Mouse (Mus musculus) CH12.LX (cell line): ENCODE results near the gene Bcl7b. TPM values are rescaled to one million over a fixed set of nuclear protein-coding genes. Genes with fewer than 3 reads are reported as not detected.

Experiments
- DNase-seq: peaks from one replicate; pipeline ENCODE4 v3.0.0-alpha.2; 2013; ENCODE audit errors: extremely low read depth
- H3K27ac ChIP-seq: 2 replicates; pipeline ENCODE4 v1.5.1; 2012; ENCODE audit warnings: low read depth, mild to moderate bottlenecking, control low read depth, moderate library complexity; ENCODE audit not compliant: insufficient read depth
- H3K27me3 ChIP-seq: replicated peaks from 2 replicates; pipeline ENCODE3; 2012; ENCODE audit warnings: inconsistent platforms
- H3K36me3 ChIP-seq, 2 experiments: replicated peaks in 1 of 2; 2 replicates each; pipeline versions ENCODE3 to v1.6.1; 2012; ENCODE audit warnings: inconsistent platforms in 1 of 2, low read length in 1 of 2, mild to moderate bottlenecking in 1 of 2, mixed read lengths in 1 of 2, moderate library complexity in 1 of 2; ENCODE audit not compliant: control insufficient read depth in 1 of 2, insufficient read depth in 1 of 2
- H3K4me1 ChIP-seq, 2 experiments: 2 replicates each; pipeline ENCODE4 v1.6.1; 2012; ENCODE audit warnings: inconsistent platforms in 1 of 2, moderate library complexity in 1 of 2; ENCODE audit not compliant: insufficient read depth in 2 of 2, control insufficient read depth in 1 of 2
- H3K4me2 ChIP-seq: 2 replicates; pipeline ENCODE4 v1.6.1; 2012; ENCODE audit warnings: low read depth, mild to moderate bottlenecking, control low read depth; ENCODE audit not compliant: poor library complexity, insufficient read depth, severe bottlenecking
- H3K4me3 ChIP-seq, 3 experiments: fragments of 150-350 bp in 1 of 3; sonication (generic) in 1 of 3; replicated peaks in 1 of 3; 2 replicates each; pipeline versions ENCODE3 to v1.5.1; 2011 to 2012; ENCODE audit warnings: low read depth in 2 of 3, low read length in 2 of 3, mild to moderate bottlenecking in 2 of 3, moderate library complexity in 2 of 3, control low read depth in 1 of 3, improper control_type of control experiment in 1 of 3, inconsistent platforms in 1 of 3, mixed read lengths in 1 of 3; ENCODE audit not compliant: poor library complexity in 1 of 3
- H3K79me2 ChIP-seq: replicated peaks from 2 replicates; pipeline ENCODE4 v1.6.1; 2012; ENCODE audit warnings: mild to moderate bottlenecking, moderate library complexity; ENCODE audit not compliant: control insufficient read depth, poor library complexity, insufficient read depth, severe bottlenecking; ENCODE audit errors: extremely low read depth
- H3K9ac ChIP-seq: 2 replicates; pipeline ENCODE4 v1.6.1; 2012; ENCODE audit warnings: low read depth, mild to moderate bottlenecking, control low read depth, moderate library complexity; ENCODE audit not compliant: insufficient read depth
- H3K9me3 ChIP-seq: replicated peaks from 2 replicates; pipeline ENCODE3; 2012; ENCODE audit warnings: low read length, inconsistent platforms, mixed read lengths
- CHD1 ChIP-seq: IDR thresholded peaks from 2 replicates; pipeline ENCODE4 v1.6.1; 2012; ENCODE audit warnings: low read depth, low read length, improper control_type of control experiment, inconsistent platforms
- CHD2 ChIP-seq: IDR thresholded peaks from 2 replicates; pipeline ENCODE4 v1.6.1; 2011; ENCODE audit warnings: low read length, improper control_type of control experiment
- CTCF ChIP-seq, 2 experiments: IDR thresholded peaks in 1 of 2; conservative IDR thresholded peaks in 1 of 2; 2 replicates each; pipeline ENCODE4 v1.5.1; 2011 to 2012; ENCODE audit warnings: low read depth in 2 of 2, low read length in 2 of 2, improper control_type of control experiment in 1 of 2, inconsistent platforms in 1 of 2, mild to moderate bottlenecking in 1 of 2, moderate library complexity in 1 of 2
- ELF1 ChIP-seq: IDR thresholded peaks from 2 replicates; pipeline ENCODE4 v1.6.1; 2014; ENCODE audit warnings: low read depth, mild to moderate bottlenecking, inconsistent platforms, low read length, improper control_type of control experiment
- EP300 ChIP-seq: IDR thresholded peaks from 2 replicates; pipeline ENCODE4 v1.6.1; 2011; ENCODE audit warnings: low read length, improper control_type of control experiment
- ETS1 ChIP-seq: conservative IDR thresholded peaks from 2 replicates; pipeline ENCODE4 v1.6.1; 2012; ENCODE audit warnings: low read depth, mild to moderate bottlenecking, inconsistent platforms, low read length, improper control_type of control experiment, moderate library complexity
- HCFC1 ChIP-seq: IDR thresholded peaks from 2 replicates; pipeline ENCODE4 v1.6.1; 2012; ENCODE audit warnings: low read depth, mild to moderate bottlenecking, inconsistent platforms, low read length, improper control_type of control experiment
- IRF4 ChIP-seq: IDR thresholded peaks from 2 replicates; pipeline ENCODE4 v1.6.1; 2014; ENCODE audit warnings: low read depth, mild to moderate bottlenecking, inconsistent platforms, low read length, improper control_type of control experiment
- JUN ChIP-seq: IDR thresholded peaks from 2 replicates; pipeline ENCODE4 v1.6.1; 2011; ENCODE audit warnings: low read depth, mild to moderate bottlenecking, low read length, improper control_type of control experiment, moderate library complexity; ENCODE audit not compliant: insufficient read depth
- JUND ChIP-seq: conservative IDR thresholded peaks from 2 replicates; pipeline ENCODE4 v1.6.1; 2011; ENCODE audit warnings: low read depth, low read length, improper control_type of control experiment
- MAFK ChIP-seq: IDR thresholded peaks from 2 replicates; pipeline ENCODE4 v1.6.1; 2011; ENCODE audit warnings: low read length, improper control_type of control experiment; ENCODE audit not compliant: insufficient replicate concordance
- MAX ChIP-seq: IDR thresholded peaks from 2 replicates; pipeline ENCODE4 v1.6.1; 2011; ENCODE audit warnings: low read length, improper control_type of control experiment
- MYC ChIP-seq: IDR thresholded peaks from 2 replicates; pipeline ENCODE4 v1.6.1; 2011; ENCODE audit warnings: low read depth, mild to moderate bottlenecking, improper control_type of control experiment, low read length
- NELFE ChIP-seq: IDR thresholded peaks from 2 replicates; pipeline ENCODE4 v1.6.1; 2011; ENCODE audit warnings: low read depth, low read length, improper control_type of control experiment
- NRF1 ChIP-seq: IDR thresholded peaks from 2 replicates; pipeline ENCODE4 v1.6.1; 2014; ENCODE audit warnings: low read depth, mild to moderate bottlenecking, inconsistent platforms, low read length, improper control_type of control experiment, moderate library complexity
- PAX5 ChIP-seq: IDR thresholded peaks from 2 replicates; pipeline ENCODE4 v1.6.1; 2012; ENCODE audit warnings: low read length, inconsistent platforms, mixed read lengths
- POLR2AphosphoS2 ChIP-seq: IDR thresholded peaks from 2 replicates; pipeline ENCODE4 v1.6.1; 2011; ENCODE audit warnings: low read depth, low read length, improper control_type of control experiment
- RAD21 ChIP-seq: IDR thresholded peaks from 2 replicates; pipeline ENCODE4 v1.6.1; 2011; ENCODE audit warnings: low read depth, mild to moderate bottlenecking, low read length, improper control_type of control experiment, moderate library complexity
- RCOR1 ChIP-seq: conservative IDR thresholded peaks from 2 replicates; pipeline ENCODE4 v1.6.1; 2012; ENCODE audit warnings: low read depth, mild to moderate bottlenecking, inconsistent platforms, low read length, improper control_type of control experiment
- SMC3 ChIP-seq: IDR thresholded peaks from 2 replicates; pipeline ENCODE4 v1.6.1; 2011; ENCODE audit warnings: low read depth, low read length, improper control_type of control experiment
- TCF12 ChIP-seq: IDR thresholded peaks from 2 replicates; pipeline ENCODE4 v1.6.1; 2014; ENCODE audit warnings: low read depth, mild to moderate bottlenecking, inconsistent platforms, low read length, improper control_type of control experiment
- USF2 ChIP-seq: conservative IDR thresholded peaks from 2 replicates; pipeline ENCODE4 v1.6.1; 2011; ENCODE audit warnings: low read depth, low read length, improper control_type of control experiment
- ZC3H11A ChIP-seq: IDR thresholded peaks from 2 replicates; pipeline ENCODE4 v1.6.1; 2012; ENCODE audit warnings: low read depth, mild to moderate bottlenecking, inconsistent platforms, low read length, improper control_type of control experiment
- ZKSCAN1 ChIP-seq: IDR thresholded peaks from 2 replicates; pipeline ENCODE4 v1.6.1; 2012; ENCODE audit warnings: low read depth, inconsistent platforms, low read length, improper control_type of control experiment, borderline replicate concordance
- ZMIZ1 ChIP-seq: IDR thresholded peaks from 2 replicates; pipeline ENCODE4 v1.6.1; 2012; ENCODE audit warnings: low read depth, mild to moderate bottlenecking, inconsistent platforms, low read length, improper control_type of control experiment
- dilution Hi-C: fragments of 300-500 bp; cut with MboI; formaldehyde crosslinking; loops from 2 replicates; pipeline ENCODE4 v1.14.3; 2020; ENCODE audit warnings: low sequenced_read_pairs; ENCODE audit not compliant: extremely low pct_unique_long_range_greater_than_20kb, extremely low pct_ligation_motif_present
- in situ Hi-C: fragments of 300-500 bp; cut with MboI; formaldehyde crosslinking; loops from 3 replicates; pipeline ENCODE4 v1.14.3; 2019; ENCODE audit warnings: low sequenced_read_pairs, low pct_ligation_motif_present, low pct_unique_long_range_greater_than_20kb, mixed read lengths
- polyA plus RNA-seq: library from polyadenylated mRNA; unstranded; fragments of >175 nt; gene quantifications from 2 replicates; pipeline ENCODE4 v1.2.1, GENCODE M21; 2012; ENCODE audit warnings: low read depth; ENCODE audit not compliant: insufficient read length
- total RNA-seq, 2 experiments: library from RNA; depleted of rRNA; stranded (reverse); fragments of 300-350 nt in 1 of 2; fragments of >200 nt in 1 of 2; gene quantifications; 2 replicates each; pipeline ENCODE4 v1.2.3; 2012 to 2014

Gene Bcl7b
- total and polyA plus RNA-seq, 3 experiments, result 20.1 to 40.8 (median 24.1) TPM

DNA sequence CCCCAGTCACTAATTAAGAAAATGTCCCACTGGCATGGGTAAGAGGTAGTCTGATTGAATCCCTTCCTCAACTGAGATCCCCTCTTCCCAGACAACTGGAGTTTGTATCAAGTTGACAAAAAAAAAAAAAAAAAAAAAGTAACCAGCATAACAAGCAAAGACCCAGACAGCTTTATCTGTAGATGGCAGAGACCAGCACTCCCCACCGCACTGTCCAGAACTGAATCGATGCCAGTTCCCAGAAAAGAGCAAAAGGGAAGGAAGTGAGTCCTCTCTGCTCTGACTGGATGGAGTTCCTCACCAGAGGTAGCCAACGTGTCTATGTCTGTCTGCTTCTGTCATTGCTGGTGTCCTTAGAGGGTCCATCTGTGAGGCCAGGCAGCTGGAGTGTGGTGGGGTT, 22.6 kb upstream of the Bcl7b start:
- H3K9me3 ChIP-seq, result peaks cover 6% of the 10 kb centered on the region
- in situ Hi-C loops, result no loop called here
- H3K36me3 ChIP-seq, result no peaks in the 10 kb centered on the region
- H3K27ac ChIP-seq, result no peak overlapping the region
- no peak for TF ChIP-seq USF2
- TF ChIP-seq RCOR1, result no peak
- H3K79me2 ChIP-seq, result peaks cover 5% of the 10 kb centered on the region
- dilution Hi-C loops, result no loop called here
- no peak overlapping the region for H3K4me2 ChIP-seq
- DNase-seq, result no peak
- no peak overlapping the region for H3K9ac ChIP-seq
- H3K4me1 ChIP-seq, result peaks cover 0 to 12% of the 10 kb centered on the region in 2 experiments; a peak in 2 of 4 replicates
- H3K27me3 ChIP-seq, result peaks cover 31% of the 10 kb centered on the region
- H3K4me3 ChIP-seq, result no peak overlapping the region

DNA sequence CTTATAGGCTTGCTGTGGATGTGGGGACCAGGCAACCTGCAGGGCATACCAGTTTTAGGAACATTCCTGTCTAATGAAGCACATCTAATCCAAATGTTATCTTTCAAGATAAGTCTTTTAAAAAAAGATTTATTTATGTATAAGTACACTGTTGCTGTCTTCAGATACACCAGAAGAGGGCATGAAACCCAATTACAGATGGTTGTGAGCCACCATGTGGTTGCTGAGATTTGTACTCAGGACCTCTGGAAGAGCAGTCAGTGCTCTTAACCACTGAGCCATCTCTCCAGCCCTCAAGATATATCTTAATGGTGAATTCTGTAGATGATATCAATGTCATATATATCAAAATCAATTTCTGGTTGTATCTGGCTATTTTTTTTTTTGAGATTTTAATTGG, 22.1 kb upstream of the Bcl7b start:
- dilution Hi-C loops (no loop called here), in situ Hi-C loops (no loop called here)
- Histone ChIP-seq H3K4me1 (peaks cover 0 to 15% of the 10 kb centered on the region in 2 experiments; a peak in 2 of 4 replicates), H3K4me3 (no peak overlapping the region), H3K4me2 (no peak overlapping the region), H3K27ac (no peak overlapping the region), H3K9me3 (peaks cover 6% of the 10 kb centered on the region), H3K9ac (no peak overlapping the region), H3K79me2 (peaks cover 9% of the 10 kb centered on the region), H3K27me3 (peaks cover 29% of the 10 kb centered on the region), H3K36me3 (peaks cover 0 to 1% of the 10 kb centered on the region in 2 experiments)
- TF ChIP-seq CTCF (conservative IDR thresholded peaks at IDR 0.05 in 1 of 2, IDR thresholded peaks at IDR 0.05 in 1 of 2; ENCODE audit: low read depth in 2 of 2, low read length in 2 of 2) (peak in 1 of 2 experiments; percentile 67; a peak in 2 of 4 replicates), ELF1 (no peak), MYC (no peak)
- no peak for DNase-seq

DNA sequence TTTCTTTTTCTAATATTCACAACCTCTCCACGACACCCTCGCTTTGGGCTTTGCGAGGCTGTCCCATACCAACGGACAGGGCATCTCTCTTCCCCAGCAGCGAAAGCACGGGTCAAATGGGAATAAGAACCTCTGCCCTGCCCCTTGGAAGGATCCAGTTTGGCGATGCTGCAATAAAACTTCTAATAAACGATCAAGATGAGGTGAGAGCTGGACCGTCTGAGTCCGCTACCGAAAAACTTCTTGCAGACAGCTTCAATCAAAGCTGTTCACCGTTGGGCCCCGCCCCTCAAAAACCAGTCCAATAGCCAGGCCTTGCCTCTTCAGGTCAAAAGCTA, 19.4 kb upstream of the Bcl7b start:
- Histone ChIP-seq H3K4me2 (peak overlapping the region; percentile 39; the same call in 1 of the 2 replicates), H3K9ac (peak overlapping the region; percentile 69), H3K4me1 (peaks cover 0 to 16% of the 10 kb centered on the region in 2 experiments; a peak in 2 of 4 replicates), H3K27me3 (peaks cover 4% of the 10 kb centered on the region), H3K27ac (peak overlapping the region; percentile 34; the same call in 1 of the 2 replicates), H3K4me3 (peak overlapping the region; percentile 63 to 80 (median 67)), H3K79me2 (peaks cover 11% of the 10 kb centered on the region), H3K9me3 (no peaks in the 10 kb centered on the region), H3K36me3 (peaks cover 7 to 19% of the 10 kb centered on the region in 2 experiments)
- DNase-seq, result no peak
- dilution Hi-C loops, result no loop called here
- in situ Hi-C loops, result no loop called here
- TF ChIP-seq MAX (no peak), MYC (no peak), EP300 (no peak), ZC3H11A (no peak), JUND (no peak), ZMIZ1 (0 out of 2 replicates have a peak, but pooled peaks have one; percentile 46), PAX5 (no peak), CHD2 (no peak), NRF1 (0 out of 2 replicates have a peak, but pooled peaks have one; percentile 17), USF2 (no peak), POLR2AphosphoS2 (no peak), RCOR1 (0 out of 2 replicates have a peak, but pooled peaks have one; percentile 31), MAFK (no peak), IRF4 (no peak), HCFC1 (no peak), CHD1 (no peak), CTCF (conservative IDR thresholded peaks at IDR 0.05 in 1 of 2, IDR thresholded peaks at IDR 0.05 in 1 of 2; ENCODE audit: low read depth in 2 of 2, low read length in 2 of 2) (no peak), ZKSCAN1 (no peak), ETS1 (no peak), ELF1 (no peak), SMC3 (no peak), JUN (no peak), NELFE (peak; percentile 83), TCF12 (peak; percentile 71; the same call in 1 of the 2 replicates), RAD21 (no peak)
